Mouse (Mus musculus) heart, postnatal 0 days (tissue): ENCODE measurements around the gene Ugt1a2.

ENCODE experiments used
- CTCF ChIP-seq: IDR thresholded peaks from 2 replicates; pipeline ENCODE4 v1.5.1; 2016; ENCODE audit warnings: antibody characterized with exemption, control low read depth, low read depth
- EP300 ChIP-seq: IDR thresholded peaks from 2 replicates; pipeline ENCODE4 v1.6.1; 2016; ENCODE audit warnings: antibody characterized with exemption, low read depth

GRCm38 (mm10) chr1:88231803-88232499 lies 31.6 kb downstream of the Ugt1a2 start:
- TF ChIP-seq CTCF (no peak), EP300 (no peak)
